Mouse (Mus musculus): ENCODE data around the gene Col20a1. TPM values are rescaled to one million over a fixed set of nuclear protein-coding genes. Genes with fewer than 3 reads are reported as not detected.

The Col20a1 gene
- polyA plus RNA-seq, 1 experiment from 2014 or later: 0.33 TPM

- H3K9ac ChIP-seq: no peak overlapping the region
- no peak overlapping the region for H3K27ac ChIP-seq
- no peak overlapping the region for H3K4me3 ChIP-seq (replicated peaks; ENCODE audit: low read length)
- H3K36me3 ChIP-seq (replicated peaks; ENCODE audit: control insufficient read depth, insufficient read depth): peaks cover 36% of the 10 kb centered on the region
- DNase-seq (ENCODE audit: low spot score) (no peak), ATAC-seq (ENCODE audit: low FRiP score) (no peak)
- H3K27me3 ChIP-seq (ENCODE audit: control insufficient read depth, insufficient read depth, low read length): no peaks in the 10 kb centered on the region
- WGBS: 54% methylated on average over 5 of the region's 5 CpGs
- H3K4me1 ChIP-seq (replicated peaks; ENCODE audit: control insufficient read depth, insufficient read depth, low read length): peaks cover 4% of the 10 kb centered on the region; the same call in 1 of the 2 replicates
- H3K9me3 ChIP-seq (ENCODE audit: control insufficient read depth, low read length): no peaks in the 10 kb centered on the region
- H3K4me2 ChIP-seq (replicated peaks): no peak overlapping the region
Observed at GRCm38 (mm10) chr2:181032407-181032806, 46.1 kb downstream of the Col20a1 start.

GRCm38 (mm10) chr2:181033310-181033709, 47.0 kb downstream of the Col20a1 start:
- Histone ChIP-seq H3K9ac (no peak overlapping the region), H3K36me3 (replicated peaks; ENCODE audit: control insufficient read depth, insufficient read depth) (peaks cover 28% of the 10 kb centered on the region; the same call in 1 of the 2 replicates), H3K27me3 (ENCODE audit: control insufficient read depth, insufficient read depth, low read length) (no peaks in the 10 kb centered on the region), H3K4me1 (replicated peaks; ENCODE audit: control insufficient read depth, insufficient read depth, low read length) (peaks cover 8% of the 10 kb centered on the region; the same call in 1 of the 2 replicates), H3K4me2 (replicated peaks) (no peak overlapping the region), H3K27ac (no peak overlapping the region), H3K4me3 (replicated peaks; ENCODE audit: low read length) (no peak overlapping the region), H3K9me3 (ENCODE audit: control insufficient read depth, low read length) (no peaks in the 10 kb centered on the region)
- no peak for DNase-seq (ENCODE audit: low spot score)
- 61% methylated on average over 6 of the region's 6 CpGs for WGBS
- ATAC-seq (ENCODE audit: low FRiP score): no peak

- ATAC-seq (ENCODE audit: low FRiP score): no peak
- Histone ChIP-seq H3K27me3 (ENCODE audit: control insufficient read depth, insufficient read depth, low read length) (no peaks in the 10 kb centered on the region), H3K9ac (no peak overlapping the region), H3K9me3 (ENCODE audit: control insufficient read depth, low read length) (no peaks in the 10 kb centered on the region), H3K4me3 (replicated peaks; ENCODE audit: low read length) (no peak overlapping the region), H3K27ac (no peak overlapping the region), H3K36me3 (replicated peaks; ENCODE audit: control insufficient read depth, insufficient read depth) (peaks cover 22% of the 10 kb centered on the region; the same call in 1 of the 2 replicates), H3K4me1 (replicated peaks; ENCODE audit: control insufficient read depth, insufficient read depth, low read length) (peaks cover 15% of the 10 kb centered on the region; the same call in 1 of the 2 replicates), H3K4me2 (replicated peaks) (no peak overlapping the region)
- WGBS: 84% methylated on average over 7 of the region's 7 CpGs
- DNase-seq (ENCODE audit: low spot score): no peak
Observed at GRCm38 (mm10) chr2:181035186-181035585, 48.9 kb downstream of the Col20a1 start.

- Histone ChIP-seq H3K9ac (no peak overlapping the region), H3K4me2 (replicated peaks) (no peak overlapping the region)
- ATAC-seq (ENCODE audit: low FRiP score): no peak
Observed at GRCm38 (mm10) chr2:181036561-181036960, 50.2 kb downstream of the Col20a1 start.

GRCm38 (mm10) chr2:181038644-181039355, 52.5 kb downstream of the Col20a1 start:
- Histone ChIP-seq H3K36me3 (replicated peaks; ENCODE audit: control insufficient read depth, insufficient read depth) (peaks cover 11% of the 10 kb centered on the region; the same call in 1 of the 2 replicates), H3K4me1 (replicated peaks; ENCODE audit: control insufficient read depth, insufficient read depth, low read length) (peaks cover 33% of the 10 kb centered on the region), H3K27ac (peak overlapping the region; percentile 33; the same call in 1 of the 2 replicates), H3K9ac (peak overlapping the region; percentile 81), H3K4me3 (replicated peaks; ENCODE audit: low read length) (peak overlapping the region; percentile 72), H3K4me2 (replicated peaks) (peak overlapping the region; percentile 59), H3K27me3 (ENCODE audit: control insufficient read depth, insufficient read depth, low read length) (no peaks in the 10 kb centered on the region), H3K9me3 (ENCODE audit: control insufficient read depth, low read length) (no peaks in the 10 kb centered on the region)
- WGBS: under 1% methylated on average over 60 of the region's 63 CpGs
- ATAC-seq (ENCODE audit: low FRiP score) (peak; percentile 28; the same call in 1 of the 2 replicates), DNase-seq (ENCODE audit: low spot score) (peak; percentile 43)

More at GRCm38 (mm10) chr2:181036561-181036960, 50.2 kb downstream of the Col20a1 start:
- Histone ChIP-seq H3K36me3 (replicated peaks; ENCODE audit: control insufficient read depth, insufficient read depth) (peaks cover 22% of the 10 kb centered on the region; the same call in 1 of the 2 replicates), H3K4me1 (replicated peaks; ENCODE audit: control insufficient read depth, insufficient read depth, low read length) (peaks cover 18% of the 10 kb centered on the region), H3K4me3 (replicated peaks; ENCODE audit: low read length) (no peak overlapping the region), H3K9me3 (ENCODE audit: control insufficient read depth, low read length) (no peaks in the 10 kb centered on the region), H3K27me3 (ENCODE audit: control insufficient read depth, insufficient read depth, low read length) (no peaks in the 10 kb centered on the region), H3K27ac (no peak overlapping the region)
- DNase-seq (ENCODE audit: low spot score): no peak
- WGBS: 89% methylated on average over 6 of the region's 6 CpGs

GRCm38 (mm10) chr2:181039356-181039680, 53.0 kb downstream of the Col20a1 start:
- Histone ChIP-seq H3K36me3 (replicated peaks; ENCODE audit: control insufficient read depth, insufficient read depth) (peaks cover 8% of the 10 kb centered on the region; the same call in 1 of the 2 replicates), H3K27ac (no peak overlapping the region), H3K9me3 (ENCODE audit: control insufficient read depth, low read length) (no peaks in the 10 kb centered on the region), H3K4me2 (replicated peaks) (peak overlapping the region; percentile 59), H3K4me3 (replicated peaks; ENCODE audit: low read length) (peak overlapping the region; percentile 72), H3K27me3 (ENCODE audit: control insufficient read depth, insufficient read depth, low read length) (no peaks in the 10 kb centered on the region), H3K4me1 (replicated peaks; ENCODE audit: control insufficient read depth, insufficient read depth, low read length) (peaks cover 38% of the 10 kb centered on the region), H3K9ac (peak overlapping the region; percentile 81)
- under 1% methylated on average over 15 of the region's 16 CpGs for WGBS
- ATAC-seq (ENCODE audit: low FRiP score) (no peak), DNase-seq (ENCODE audit: low spot score) (no peak)

GRCm38 (mm10) chr2:181041941-181042340, 55.6 kb downstream of the Col20a1 start:
- Histone ChIP-seq H3K9me3 (ENCODE audit: control insufficient read depth, low read length) (no peaks in the 10 kb centered on the region), H3K4me2 (replicated peaks) (no peak overlapping the region), H3K4me1 (replicated peaks; ENCODE audit: control insufficient read depth, insufficient read depth, low read length) (peaks cover 40% of the 10 kb centered on the region), H3K27ac (no peak overlapping the region), H3K4me3 (replicated peaks; ENCODE audit: low read length) (no peak overlapping the region), H3K36me3 (replicated peaks; ENCODE audit: control insufficient read depth, insufficient read depth) (no peaks in the 10 kb centered on the region), H3K9ac (no peak overlapping the region), H3K27me3 (ENCODE audit: control insufficient read depth, insufficient read depth, low read length) (no peaks in the 10 kb centered on the region)
- no peak for DNase-seq (ENCODE audit: low spot score)
- WGBS: 1% methylated on average over 7 of the region's 7 CpGs
- peak; percentile 36; the same call in 1 of the 2 replicates for ATAC-seq (ENCODE audit: low FRiP score)

- Histone ChIP-seq H3K4me2 (replicated peaks) (no peak overlapping the region), H3K27ac (peak overlapping the region; percentile 33; the same call in 1 of the 2 replicates), H3K36me3 (replicated peaks; ENCODE audit: control insufficient read depth, insufficient read depth) (no peaks in the 10 kb centered on the region), H3K27me3 (ENCODE audit: control insufficient read depth, insufficient read depth, low read length) (no peaks in the 10 kb centered on the region), H3K4me3 (replicated peaks; ENCODE audit: low read length) (no peak overlapping the region), H3K4me1 (replicated peaks; ENCODE audit: control insufficient read depth, insufficient read depth, low read length) (peaks cover 39% of the 10 kb centered on the region), H3K9me3 (ENCODE audit: control insufficient read depth, low read length) (no peaks in the 10 kb centered on the region), H3K9ac (no peak overlapping the region)
- DNase-seq (ENCODE audit: low spot score): no peak
- ATAC-seq (ENCODE audit: low FRiP score): no peak
Observed at GRCm38 (mm10) chr2:181042376-181042775, 56.0 kb downstream of the Col20a1 start.

GRCm38 (mm10) chr2:181043437-181043836, 57.1 kb downstream of the Col20a1 start, which contains the start of gene Chrna4:
TSS of gene Chrna4 (minus strand) at chr2:181043546.
- DNase-seq (ENCODE audit: low spot score) (peak; percentile 66), ATAC-seq (ENCODE audit: low FRiP score) (no peak)
- no peak within 1 kb of the TSS for H3K4me3 ChIP-seq (replicated peaks; ENCODE audit: low read length)
- H3K36me3 ChIP-seq (replicated peaks; ENCODE audit: control insufficient read depth, insufficient read depth): no peaks in the 10 kb centered on the region
- no peaks in the 10 kb centered on the region for H3K9me3 ChIP-seq (ENCODE audit: control insufficient read depth, low read length)
- no peak within 1 kb of the TSS for H3K4me2 ChIP-seq (replicated peaks)
- no peaks in the 10 kb centered on the region for H3K27me3 ChIP-seq (ENCODE audit: control insufficient read depth, insufficient read depth, low read length)
- H3K27ac ChIP-seq: peak within 1 kb of the TSS; percentile 33
- no peak within 1 kb of the TSS for H3K9ac ChIP-seq
- H3K4me1 ChIP-seq (replicated peaks; ENCODE audit: control insufficient read depth, insufficient read depth, low read length): peaks cover 35% of the 10 kb centered on the region
- 32% methylated on average over 3 of the region's 3 CpGs for WGBS

Data from hindbrain, embryonic 14.5 days (tissue).